Mouse (Mus musculus) intestine, embryonic 14.5 days (tissue): ENCODE measurements around the gene Fpgs. TPM values are rescaled to one million over a fixed set of nuclear protein-coding genes. Genes with fewer than 3 reads are reported as not detected.

Experiments
- microRNA counts: library from miRNA; unstranded; fragments of <30 nt; microRNA quantifications from one replicate; lab custom pipeline; 2016
- microRNA-seq: library from miRNA; unstranded; fragments of <30 nt; microRNA quantifications from one replicate; pipeline ENCODE4, GENCODE M21; 2016
- polyA plus RNA-seq: library from polyadenylated mRNA; unstranded; fragments of >200 nt; fragmentation: Nextera tagmentation; extraction: Ambion mirVana; gene quantifications from 2 replicates; pipeline ENCODE4 v1.2.1, GENCODE M21; 2014

Gene Fpgs
- polyA plus RNA-seq, 1 experiment from 2014 or later: 35.6 TPM

MicroRNAs within 50 kb of the gene (microRNA counts, 519-probe panel; counts per million panel counts)
- microRNA mmu-miR-1954 (lab: Ali Mortazavi, UCI) (not detected), microRNA mmu-miR-2861 (lab: Ali Mortazavi, UCI) (not detected)

Small RNA genes within 50 kb of the gene (microRNA-seq; reads per million reads assigned to microRNA genes)
- not detected for gene Gm47291
- not detected for gene Mir1954
- not detected for gene Mir2861
- gene Mir3960: not detected
- not detected for gene Mir8093

Other genes starting within 250 kb of the Fpgs start
- 10.3 and 11.4 TPM in 2 replicates for gene Fam102a, start 168.8 kb downstream of the Fpgs start, polyA plus RNA-seq
- gene Dpm2, start 133.3 kb downstream of the Fpgs start, polyA plus RNA-seq: 118 and 121 TPM in 2 replicates
- 0.62 and 0.89 TPM in 2 replicates for gene Pip5kl1, start 129.3 kb downstream of the Fpgs start, polyA plus RNA-seq
- gene 9430097D07Rik, start 128.5 kb downstream of the Fpgs start, polyA plus RNA-seq: 0.15 and 0.35 TPM in 2 replicates
- gene St6galnac4, start 117.0 kb downstream of the Fpgs start, polyA plus RNA-seq: 15.5 and 20.3 TPM in 2 replicates
- gene St6galnac6, start 104.4 kb downstream of the Fpgs start, polyA plus RNA-seq: 5.7 and 6.9 TPM in 2 replicates
- 22.8 and 24.6 TPM in 2 replicates for gene Ak1, start 82.4 kb downstream of the Fpgs start, polyA plus RNA-seq
- gene Eng, start 57.5 kb downstream of the Fpgs start, polyA plus RNA-seq: 59.5 and 61.4 TPM in 2 replicates
- gene Cdk9, start 8.9 kb upstream of the Fpgs start, polyA plus RNA-seq: 83.8 and 85.2 TPM in 2 replicates
- gene Sh2d3c, start 16.9 kb upstream of the Fpgs start, polyA plus RNA-seq: 32.5 and 32.7 TPM in 2 replicates
- 0.38 and 0.75 TPM in 2 replicates for gene 6330409D20Rik, start 36.9 kb upstream of the Fpgs start, polyA plus RNA-seq
- 71.1 and 74.8 TPM in 2 replicates for gene Tor2a, start 53.1 kb upstream of the Fpgs start, polyA plus RNA-seq
- gene Ttc16, start 71.5 kb upstream of the Fpgs start, polyA plus RNA-seq: 0.13 and 0.20 TPM in 2 replicates
- gene Ptrh1, start 71.6 kb upstream of the Fpgs start, polyA plus RNA-seq: 4.4 and 5.1 TPM in 2 replicates
- gene Cfap157, start 80.3 kb upstream of the Fpgs start, polyA plus RNA-seq: 0.31 and 0.65 TPM in 2 replicates
- gene Stxbp1, start 143.1 kb upstream of the Fpgs start, polyA plus RNA-seq: 26.7 and 27.0 TPM in 2 replicates
- 22.3 and 25.2 TPM in 2 replicates for gene Fam129b, start 172.0 kb upstream of the Fpgs start, polyA plus RNA-seq